Mouse (Mus musculus) liver, embryonic 14 days (tissue): Measurements from ENCODE around the gene Cyth4. TPM values are rescaled to one million over a fixed set of nuclear protein-coding genes. Genes with fewer than 3 reads are reported as not detected.

Source experiments
- polyA plus RNA-seq: library from polyadenylated mRNA; depleted of rRNA; stranded (reverse); fragments of >200 nt; gene quantifications from 2 replicates; pipeline ENCODE4 v1.2.3, GENCODE M21; 2012; rRNA removed

Cyth4 gene
- polyA plus RNA-seq = 6.5 and 8.1 TPM in 2 replicates

DNA sequence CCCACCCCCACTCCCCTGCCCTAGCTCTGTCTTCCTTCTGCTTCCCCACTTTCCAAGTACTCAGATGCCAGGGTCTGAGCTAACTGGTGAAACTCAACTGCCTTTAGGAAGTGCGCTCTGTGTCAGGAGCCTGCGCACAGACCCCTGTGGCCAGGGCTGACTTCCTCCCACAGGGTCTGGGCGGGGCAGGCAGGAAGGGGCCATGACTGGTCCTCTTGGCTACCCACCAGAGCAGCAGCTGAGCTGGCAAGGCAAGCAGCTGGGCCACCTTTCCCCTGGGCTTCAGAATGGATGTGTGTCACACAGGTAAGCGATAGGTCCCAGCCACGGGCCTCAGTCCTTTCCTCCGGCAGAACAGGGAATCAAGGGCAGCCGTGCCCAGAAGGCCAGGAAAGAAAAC is at the start of gene Cyth4:
TSS of gene Cyth4 (plus strand) at position 134 of the 400 bp plus-strand sequence.

DNA sequence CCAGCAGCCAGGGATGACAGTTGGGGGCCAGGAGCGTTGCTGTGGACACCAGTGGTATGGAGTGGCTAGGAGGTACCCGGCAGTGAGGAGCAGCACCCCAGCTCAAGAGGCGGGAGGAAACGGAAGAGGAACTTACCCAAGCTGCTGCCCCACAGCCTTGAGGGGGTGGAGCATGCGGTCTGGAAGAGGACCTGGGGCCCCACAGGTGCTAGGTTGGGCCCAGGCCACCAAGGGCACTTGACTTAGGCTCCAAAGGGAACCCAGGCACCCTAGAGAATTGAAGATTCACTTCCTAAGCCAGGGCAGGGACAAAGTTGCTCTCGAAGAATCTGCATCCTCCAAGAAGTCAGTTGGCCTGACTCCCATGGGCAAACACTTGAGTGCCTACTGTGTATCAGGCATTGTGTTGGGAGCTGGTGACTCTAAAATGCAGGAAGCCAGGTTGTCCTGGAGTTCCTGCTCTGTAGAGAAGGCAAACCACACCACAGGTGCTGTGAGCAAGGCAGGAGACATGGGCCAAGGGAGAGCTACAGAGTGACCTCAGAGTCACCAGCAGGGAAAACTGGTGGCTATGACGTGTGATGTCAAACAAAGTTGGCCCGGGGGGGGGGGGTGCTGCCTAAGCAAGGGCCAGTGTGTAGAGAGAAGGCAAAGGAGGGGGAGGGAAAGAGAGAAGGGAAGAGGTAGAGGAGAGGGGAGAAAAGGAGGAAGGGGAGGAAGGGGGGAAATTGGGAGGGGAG is 24.0 kb upstream of the Cyth4 start, which contains the start of gene Rac2:
TSS of gene Rac2 (minus strand) at position 126 of the 740 bp plus-strand sequence.

Other genes with a start within 250 kb of the Cyth4 start
- gene Tex33, start 201.1 kb upstream of the Cyth4 start, polyA plus RNA-seq = 0.05 TPM in 1 of 2 replicates, not detected in the other
- gene Tst, start 191.1 kb upstream of the Cyth4 start, polyA plus RNA-seq = 79.6 and 92.2 TPM in 2 replicates
- gene Mpst, start 190.6 kb upstream of the Cyth4 start, polyA plus RNA-seq = 70.0 and 89.7 TPM in 2 replicates
- gene Kctd17, start 168.5 kb upstream of the Cyth4 start, polyA plus RNA-seq = 6.1 and 6.4 TPM in 2 replicates
- 11.2 and 12.6 TPM in 2 replicates for gene Tmprss6, start 128.4 kb upstream of the Cyth4 start, polyA plus RNA-seq
- 0.20 and 0.27 TPM in 2 replicates for gene Il2rb, start 101.8 kb upstream of the Cyth4 start, polyA plus RNA-seq
- 4.7 TPM in 2 replicates for gene C1qtnf6, start 65.6 kb upstream of the Cyth4 start, polyA plus RNA-seq
- 0.01 and 0.02 TPM in 2 replicates for gene Sstr3, start 52.4 kb upstream of the Cyth4 start, polyA plus RNA-seq
- 39.9 and 58.5 TPM in 2 replicates for gene Rac2, start 24.3 kb upstream of the Cyth4 start, polyA plus RNA-seq
- not detected in 2 replicates for gene Elfn2, start 121.7 kb downstream of the Cyth4 start, polyA plus RNA-seq
- gene Mfng, start 176.4 kb downstream of the Cyth4 start, polyA plus RNA-seq = 2.8 and 3.6 TPM in 2 replicates
- 1.7 and 2.2 TPM in 2 replicates for gene Card10, start 206.0 kb downstream of the Cyth4 start, polyA plus RNA-seq
- 6.2 and 7.9 TPM in 2 replicates for gene Cdc42ep1, start 245.6 kb downstream of the Cyth4 start, polyA plus RNA-seq